Mouse (Mus musculus) lung, adult 2 months (tissue): Measurements from ENCODE around the gene Pex19. TPM values are rescaled to one million over a fixed set of nuclear protein-coding genes. Genes with fewer than 3 reads are reported as not detected.

ENCODE experiments used
- DNase-seq: peaks from one replicate; pipeline ENCODE4 v3.0.0; 2022
- H3K4me1 ChIP-seq: fragments of 200-500 bp; 2 replicates; pipeline ENCODE4 v1.6.1; 2011; ENCODE audit warnings: low read length; ENCODE audit not compliant: control insufficient read depth, insufficient read depth
- H3K4me3 ChIP-seq: fragments of 200-500 bp; replicated peaks from 2 replicates; pipeline ENCODE3; 2011; ENCODE audit warnings: low read depth, mild to moderate bottlenecking, control low read depth, low read length; ENCODE audit errors: extremely low read depth
- CTCF ChIP-seq: fragments of 200-500 bp; IDR thresholded peaks from 2 replicates; pipeline ENCODE4 v1.5.1; 2011; ENCODE audit warnings: mild to moderate bottlenecking, low read length, control low read depth; ENCODE audit not compliant: insufficient read depth
- POLR2A ChIP-seq: fragments of 200-500 bp; IDR thresholded peaks from 2 replicates; pipeline ENCODE4 v1.6.1; 2011; ENCODE audit warnings: low read depth, mild to moderate bottlenecking, control low read depth, low read length, borderline replicate concordance; ENCODE audit errors: extremely low read depth
- WGBS: fragments of 180-500 bp; shearing (Covaris S2); methylation state at CpG from one replicate; pipeline ENCODE4 v1.1.7; 2018; 5-methylcytosine and 5-hydroxymethylcytosine counted together
- polyA plus RNA-seq: library from polyadenylated mRNA; depleted of rRNA; stranded (reverse); fragments of >200 nt; gene quantifications from 2 replicates; pipeline ENCODE4 v1.2.3, GENCODE M21; 2012; rRNA removed

Gene Pex19
- 47.4 and 63.0 TPM in 2 replicates for polyA plus RNA-seq

DNA sequence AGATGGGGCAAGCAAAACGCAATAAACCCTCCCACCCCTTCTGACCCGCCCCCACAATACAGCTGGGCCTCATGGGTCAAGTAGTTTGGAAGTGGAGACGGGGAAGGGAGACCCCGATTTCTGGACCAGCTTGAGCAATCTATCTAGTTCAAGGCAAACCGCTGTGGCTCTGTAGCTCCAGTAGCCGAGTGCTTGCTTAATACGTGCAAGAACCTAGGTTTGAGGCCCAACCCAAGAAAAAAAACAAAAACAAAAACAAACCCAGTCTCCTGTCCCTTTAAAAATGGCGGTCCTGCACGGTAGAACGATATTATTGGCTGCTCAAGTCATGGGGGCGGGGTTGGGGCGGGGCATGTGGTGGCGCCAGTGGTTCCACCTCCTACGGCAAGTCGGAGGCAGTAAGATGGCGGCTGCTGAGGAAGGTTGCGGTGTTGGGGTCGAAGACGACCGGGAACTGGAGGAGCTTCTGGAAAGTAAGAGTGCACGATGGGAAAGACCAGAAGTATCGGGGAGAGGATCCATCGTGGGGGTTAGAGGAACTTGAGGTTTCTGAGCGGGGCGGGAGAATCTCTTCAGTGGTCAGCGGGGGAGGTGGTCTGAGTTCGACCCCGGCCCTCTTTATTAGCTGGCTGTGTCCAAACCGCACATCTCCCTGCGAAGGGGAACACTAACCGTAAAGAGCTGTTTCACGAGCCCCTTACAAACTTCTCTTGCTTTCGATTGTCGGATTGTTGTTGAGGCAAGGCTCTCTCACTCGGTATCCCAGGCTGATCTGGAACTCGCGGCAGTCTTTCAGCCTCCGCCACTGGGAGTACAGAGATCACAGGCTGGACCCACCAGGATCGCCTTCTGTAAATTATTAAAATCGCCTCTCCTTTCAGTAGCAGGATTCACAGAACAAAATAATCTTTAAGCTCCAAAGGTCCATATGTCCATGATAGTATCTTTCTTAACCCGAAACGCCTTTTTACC, at the start of gene Pex19:
Gene Pex19 (plus strand): TSS at position 380 of the 972 bp plus-strand sequence.
- peak; percentile 75 for DNase-seq
- WGBS: under 1% methylated on average over 42 of the region's 42 CpGs
- H3K4me1 ChIP-seq: peaks cover 9% of the 10 kb centered on the region
- peak within 1 kb of the TSS; percentile 99 for H3K4me3 ChIP-seq
- TF ChIP-seq POLR2A: peak; percentile 83; the same call in 1 of the 2 replicates
- TF ChIP-seq CTCF: no peak

DNA sequence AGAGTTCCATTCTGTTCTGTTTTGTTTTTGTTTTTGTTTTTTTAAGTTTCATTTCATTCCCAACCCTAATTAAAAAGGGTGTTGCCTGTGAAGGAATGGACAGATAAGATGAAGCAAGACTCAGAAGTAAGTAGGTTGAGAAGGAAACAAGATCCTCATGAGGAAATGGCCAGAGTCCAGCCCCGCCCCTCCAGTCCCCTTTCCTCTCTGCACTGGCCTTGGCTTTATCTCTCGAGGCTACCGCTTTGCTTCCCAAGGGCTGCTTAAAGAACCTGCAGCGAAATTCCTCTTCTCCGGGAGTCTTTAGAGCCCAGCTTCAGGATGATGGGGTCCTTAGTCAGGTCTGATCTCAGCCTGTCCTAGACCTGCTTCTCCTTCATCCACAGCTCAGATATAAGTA, 48.6 kb upstream of the Pex19 start:
- DNase-seq: no peak
- no peak overlapping the region for H3K4me3 ChIP-seq
- 0 out of 2 replicates have a peak, but pooled peaks cover 2% of the 10 kb centered on the region for H3K4me1 ChIP-seq
- no peak for TF ChIP-seq POLR2A
- TF ChIP-seq CTCF: no peak
- WGBS: 40% methylated on average over 5 of the region's 5 CpGs

- DNase-seq: peak; percentile 88
- peak within 1 kb of the TSS; percentile 99 for H3K4me3 ChIP-seq
- no peak for TF ChIP-seq CTCF
- no peak; the same call in 1 of the 2 replicates for TF ChIP-seq POLR2A
- H3K4me1 ChIP-seq: peaks cover 7% of the 10 kb centered on the region
- WGBS: under 1% methylated on average over 40 of the region's 40 CpGs
Observed at GRCm38 (mm10) chr1:172082101-172082898, 44.3 kb upstream of the Pex19 start, which contains the start of the genes Copa and Ncstn. TSS of gene Copa (plus strand) at chr1:172082529. TSS of gene Ncstn (minus strand) at chr1:172082795.

- peak overlapping the region; percentile 99 for H3K4me3 ChIP-seq
- TF ChIP-seq POLR2A: no peak
- TF ChIP-seq CTCF: no peak
- DNase-seq: no peak
- WGBS: 1% methylated on average over 24 of the region's 24 CpGs
- H3K4me1 ChIP-seq: peaks cover 7% of the 10 kb centered on the region
Observed at GRCm38 (mm10) chr1:172082899-172083445, 43.6 kb upstream of the Pex19 start.

- H3K4me3 ChIP-seq: no peak overlapping the region
- DNase-seq: no peak
- no peak for TF ChIP-seq POLR2A
- no peak for TF ChIP-seq CTCF
- H3K4me1 ChIP-seq: no peaks in the 10 kb centered on the region; the same call in 1 of the 2 replicates
- WGBS: 34% methylated on average over 3 of the region's 3 CpGs
Observed at GRCm38 (mm10) chr1:172093522-172093921, 33.0 kb upstream of the Pex19 start.

- Histone ChIP-seq H3K4me3 (no peak overlapping the region), H3K4me1 (no peaks in the 10 kb centered on the region; the same call in 1 of the 2 replicates)
- DNase-seq: no peak
- TF ChIP-seq POLR2A (no peak), CTCF (no peak)
Observed at GRCm38 (mm10) chr1:172094295-172094694, 32.3 kb upstream of the Pex19 start.

DNA sequence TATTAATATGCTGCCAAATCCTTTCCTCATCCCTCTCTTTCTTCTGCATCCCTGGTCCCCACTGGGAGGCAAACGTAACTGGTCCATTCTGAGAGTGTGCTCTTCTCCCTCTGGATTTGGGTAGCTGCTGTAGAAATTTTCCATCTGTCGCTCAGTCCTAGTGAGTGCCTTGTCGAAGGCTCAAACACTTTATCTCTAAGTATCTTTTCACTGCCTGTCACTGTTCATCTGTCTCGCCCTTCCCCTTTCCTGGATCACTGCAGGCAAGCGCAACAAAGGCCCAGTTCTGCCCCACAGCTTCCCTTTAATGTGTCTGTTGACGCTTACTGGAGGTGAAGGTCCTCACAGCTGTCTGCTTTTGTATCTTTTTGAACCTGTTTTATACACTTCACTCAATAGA, 31.4 kb upstream of the Pex19 start:
- no peak overlapping the region for H3K4me3 ChIP-seq
- WGBS: 41% methylated on average over 6 of the region's 6 CpGs
- DNase-seq: no peak
- no peaks in the 10 kb centered on the region; the same call in 1 of the 2 replicates for H3K4me1 ChIP-seq
- TF ChIP-seq POLR2A (no peak), CTCF (no peak)

DNA sequence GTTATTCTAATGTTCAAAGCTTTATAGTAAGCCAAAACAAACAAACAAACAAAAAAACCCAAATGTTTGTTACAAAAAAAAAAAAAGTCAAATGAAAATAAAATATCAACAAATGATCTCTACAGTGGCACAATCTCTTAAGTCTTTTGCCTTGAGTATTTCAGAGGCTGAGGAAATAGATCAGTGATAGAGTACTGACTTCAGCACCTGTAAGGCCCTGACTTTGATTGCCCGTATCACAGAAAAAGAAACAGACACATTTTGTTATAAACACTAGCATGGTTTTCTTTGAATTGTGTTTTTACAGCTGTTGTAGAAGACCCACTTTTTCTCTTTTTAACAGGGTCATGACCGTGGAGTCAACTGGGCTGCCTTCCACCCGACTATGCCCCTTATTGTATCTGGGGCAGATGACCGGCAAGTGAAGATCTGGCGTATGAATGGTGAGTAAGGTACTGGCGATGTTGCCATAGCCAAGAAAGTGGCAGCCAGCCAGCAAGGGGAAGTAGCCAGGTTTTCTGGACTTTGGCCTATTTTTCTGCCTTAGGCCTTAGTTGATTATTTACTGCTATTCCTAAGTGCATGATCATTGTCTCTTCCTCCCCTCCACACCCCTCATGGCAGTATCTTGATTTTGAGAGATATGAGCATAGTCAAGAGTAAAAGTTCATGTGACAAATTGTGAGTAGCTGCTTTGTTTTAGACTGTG, 27.1 kb upstream of the Pex19 start:
- Histone ChIP-seq H3K4me3 (no peak overlapping the region), H3K4me1 (no peaks in the 10 kb centered on the region; the same call in 1 of the 2 replicates)
- TF ChIP-seq CTCF (no peak), POLR2A (no peak)
- 79% methylated on average over 6 of the region's 6 CpGs for WGBS
- no peak for DNase-seq

DNA sequence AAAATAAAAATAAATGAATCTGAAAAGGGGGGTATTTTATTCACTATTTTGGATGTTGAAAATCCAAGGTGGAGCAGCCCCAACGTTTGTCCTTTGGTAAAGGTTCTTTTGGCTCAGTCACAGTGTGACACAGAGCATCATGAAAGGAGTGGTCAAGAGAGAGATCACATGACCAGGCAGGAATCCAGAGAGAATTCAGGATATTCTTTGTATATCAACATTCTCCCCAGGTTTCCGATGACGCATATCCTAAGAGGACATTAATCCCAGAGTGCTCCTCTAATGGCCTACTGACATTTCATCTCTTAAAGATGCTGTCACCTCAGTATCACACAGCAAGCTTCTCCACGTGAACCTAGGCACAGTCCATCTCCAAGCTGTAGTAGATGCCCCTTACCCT, 22.9 kb upstream of the Pex19 start:
- no peak for DNase-seq
- WGBS: 56% methylated on average over 4 of the region's 4 CpGs

More for the DNA sequence above, 22.9 kb upstream of the Pex19 start:
- TF ChIP-seq POLR2A (no peak), CTCF (no peak)
- no peaks in the 10 kb centered on the region for H3K4me1 ChIP-seq
- H3K4me3 ChIP-seq: no peak overlapping the region
